Comparison of ENCODE assay signal across 9 mouse cellular contexts in the genomic region with DNA sequence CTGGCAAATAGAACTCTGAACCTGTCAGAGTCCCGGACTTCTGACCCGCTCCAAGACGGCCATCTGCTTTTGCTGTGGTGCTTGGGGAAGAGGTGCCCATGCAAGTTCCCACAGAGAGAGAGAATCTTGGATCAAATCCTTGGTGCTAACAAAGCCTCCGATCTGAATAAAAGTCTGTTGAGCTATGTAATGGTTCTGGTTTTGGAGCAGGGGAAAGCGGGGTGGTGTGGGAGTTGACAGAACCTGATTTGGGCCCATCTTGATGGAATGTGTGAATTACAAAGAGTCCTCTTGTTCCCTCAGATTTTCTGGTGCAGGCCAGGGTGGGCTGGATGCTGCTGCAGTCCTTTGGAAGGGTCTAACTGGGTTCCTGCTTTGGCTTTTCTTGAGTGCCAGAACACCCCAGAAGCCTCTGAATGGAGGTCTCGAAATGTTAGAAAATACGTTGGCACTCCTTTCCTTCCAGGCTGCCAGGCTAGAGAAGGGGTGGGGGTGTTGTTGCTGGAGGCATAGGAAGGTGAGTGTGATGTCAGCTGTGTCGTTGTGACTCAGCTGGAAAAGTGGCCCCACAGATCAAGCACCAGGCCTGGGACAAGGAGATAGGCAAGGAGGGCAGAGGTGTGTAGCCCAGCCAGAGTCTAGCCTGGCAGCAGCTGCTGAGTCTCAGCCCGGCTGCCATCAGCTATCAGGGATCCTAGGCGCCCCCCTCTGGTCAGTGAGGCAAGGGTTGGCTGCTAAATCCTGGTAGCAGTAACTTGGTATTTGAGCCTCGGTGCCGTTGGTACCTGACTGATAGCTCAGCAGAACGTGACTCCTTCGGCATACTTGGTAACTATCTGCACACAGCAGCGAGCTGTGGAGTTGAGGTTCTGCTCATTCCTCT. TPM values are rescaled to one million over a fixed set of nuclear protein-coding genes. Genes with fewer than 3 reads are reported as not detected.
DNase-seq lines count a peak whose midpoint lies in the region; ATAC-seq lines count a peak whose summit lies in the region.
"Had no signal": no experiment of that assay in that cellular context is flagged by ENCODE, and none has a peak within 500 bp of the region (broad histone marks: within the 10 kb centered on the region; RNA-seq: fewer than 3 reads in every experiment).

No protein-coding gene starts in this region.

- H3K27me3 ChIP-seq in hindbrain, embryonic 14.5 days (ENCODE audit: control insufficient read depth, insufficient read depth, low read length), result no peaks in the 10 kb centered on the region

- H3K36me3 ChIP-seq in hindbrain, embryonic 14.5 days (replicated peaks; ENCODE audit: control insufficient read depth, insufficient read depth), result no peaks in the 10 kb centered on the region
- H3K36me3 ChIP-seq: limb, embryonic 15.5 days had no signal

- no peak overlapping the region for H3K9ac ChIP-seq in hindbrain, embryonic 14.5 days
- H3K9ac ChIP-seq: limb, embryonic 15.5 days had no signal

- no peaks in the 10 kb centered on the region for H3K9me3 ChIP-seq in hindbrain, embryonic 14.5 days (ENCODE audit: control insufficient read depth, low read length)
- H3K9me3 ChIP-seq: limb, embryonic 15.5 days had no signal

- H3K4me3 ChIP-seq in hindbrain, embryonic 14.5 days (replicated peaks; ENCODE audit: low read length), result no peak overlapping the region
- H3K4me3 ChIP-seq: limb, embryonic 15.5 days had no signal

- intact Hi-C loops in left cerebral cortex, postnatal 10 days (cut with DNase I), result no loop called here

- H3K4me2 ChIP-seq in hindbrain, embryonic 14.5 days (replicated peaks), result no peak overlapping the region
- H3K4me2 ChIP-seq: limb, embryonic 15.5 days had no signal

- peak; percentile 73; the same call in 1 of the 2 replicates for ATAC-seq in hindbrain, embryonic 14.5 days (ENCODE audit: low FRiP score)

- 52% methylated on average over 15 of the region's 15 CpGs for WGBS in hindbrain, embryonic 14.5 days

- H3K27ac ChIP-seq in hindbrain, embryonic 14.5 days, result no peak overlapping the region
- H3K27ac ChIP-seq: limb, embryonic 15.5 days had no signal

- peak; percentile 59 for DNase-seq in R1 (ENCODE audit: low read depth, low spot score)
- peak; percentile 80 for DNase-seq in cerebellum, adult 9-10 months
- DNase-seq in frontal cortex, postnatal 25 days (ENCODE audit: low spot score in 2 of 2), result peak; percentile 64
- peak; percentile 77 for DNase-seq in hindbrain, embryonic 14.5 days (ENCODE audit: low spot score)
- peak; percentile 52 to 83 for DNase-seq in left cerebral cortex, postnatal 10 days (ENCODE audit: extremely low spot score in 1 of 2, low spot score in 2 of 2)
- DNase-seq in mesoderm, embryonic 11.5 days (ENCODE audit: low read depth, low spot score), result peak; percentile 68
- DNase-seq in skeletal muscle tissue, adult 2 months (ENCODE audit: low read depth, low spot score), result peak; percentile 63
- DNase-seq in yolk sac, embryonic 10.5 days (ENCODE audit: low spot score), result no peak

- H3K4me1 ChIP-seq in hindbrain, embryonic 14.5 days (replicated peaks; ENCODE audit: control insufficient read depth, insufficient read depth, low read length), result no peaks in the 10 kb centered on the region

RNA-seq across cellular contexts. Expression of gene Cog6, which starts 42.1 kb away (rescaled TPM):
- polyA plus RNA-seq in hindbrain, embryonic 14.5 days (2014; fragmentation: Nextera tagmentation; extraction: Ambion mirVana), result 58.1 and 62.9 TPM in 2 replicates
- total RNA-seq in left cerebral cortex, postnatal 10 days (2021), result 10 to 100 TPM; 33.1 to 34.8 TPM
